Mouse (Mus musculus) forebrain, embryonic 11.5 days (tissue): Measurements from ENCODE around the gene Gm29666. TPM values are rescaled to one million over a fixed set of nuclear protein-coding genes. Genes with fewer than 3 reads are reported as not detected.
A peak's percentile ranks its signal among the peaks of the same experiment; 100 is the strongest.
"Not testable (repeated sequence)": the region's sequence is repeated elsewhere in the genome, so short reads cannot be mapped to it uniquely, and the experiment has no call there.

Experiments
- ATAC-seq: fragments of 200-750 bp; cut with Nextera tagmentation; replicated peaks from 2 replicates; pipeline ENCODE4 v1.8.0; 2017; ENCODE audit warnings: moderate TSS enrichment; ENCODE audit not compliant: low FRiP score
- DNase-seq: peaks from one replicate; pipeline ENCODE4 v3.0.0-alpha.2; 2017; ENCODE audit warnings: low spot score
- H3K27ac ChIP-seq: fragments of 300-500 bp; sonication (generic); 2 replicates; pipeline ENCODE4 v1.5.1; 2014; ENCODE audit warnings: low read depth, low read length
- H3K27me3 ChIP-seq: fragments of 300-500 bp; sonication (generic); 2 replicates; pipeline ENCODE4 v1.6.1; 2014; ENCODE audit warnings: mild to moderate bottlenecking, low read length, mixed read lengths; ENCODE audit not compliant: control insufficient read depth, insufficient read depth
- H3K36me3 ChIP-seq: fragments of 300-500 bp; sonication (generic); 2 replicates; pipeline ENCODE4 v1.6.1; 2014; ENCODE audit warnings: mild to moderate bottlenecking, low read length, moderate library complexity, mixed read lengths; ENCODE audit not compliant: control insufficient read depth, insufficient read depth
- H3K4me1 ChIP-seq: fragments of 300-500 bp; sonication (generic); replicated peaks from 2 replicates; pipeline ENCODE4 v1.6.1; 2014; ENCODE audit warnings: low read length, mixed read lengths; ENCODE audit not compliant: control insufficient read depth, insufficient read depth
- H3K4me2 ChIP-seq: fragments of 300-500 bp; sonication (generic); 2 replicates; pipeline ENCODE4 v1.6.1; 2014; ENCODE audit warnings: low read depth, mild to moderate bottlenecking, low read length, moderate library complexity, mixed read lengths; ENCODE audit not compliant: severe bottlenecking
- H3K4me3 ChIP-seq: fragments of 300-500 bp; sonication (generic); 2 replicates; pipeline ENCODE4 v1.5.1; 2014; ENCODE audit warnings: low read depth, low read length
- H3K9ac ChIP-seq: fragments of 300-500 bp; sonication (generic); 2 replicates; pipeline ENCODE4 v1.6.1; 2014; ENCODE audit warnings: low read length
- H3K9me3 ChIP-seq: fragments of 300-500 bp; sonication (generic); 2 replicates; pipeline ENCODE4 v1.6.1; 2016; ENCODE audit warnings: low read length, mixed read lengths; ENCODE audit not compliant: control insufficient read depth
- WGBS: fragments of 180-500 bp; shearing (Covaris S2); extraction: QIAGEN DNeasy Blood & Tissue Kit; methylation state at CpG from one replicate; pipeline ENCODE4 v1.1.7; 2014; 5-methylcytosine and 5-hydroxymethylcytosine counted together
- polyA plus RNA-seq: library from polyadenylated mRNA; unstranded; fragments of >200 nt; fragmentation: Nextera tagmentation; extraction: Ambion mirVana; gene quantifications from 2 replicates; pipeline ENCODE4 v1.2.1, GENCODE M21; 2014

The Gm29666 gene
- polyA plus RNA-seq, 1 experiment from 2014 or later = 1.5 TPM

GRCm38 (mm10) chr15:84924781-84925315, 5.0 kb upstream of the Gm29666 start:
- Histone ChIP-seq H3K4me1 (peaks cover 4% of the 10 kb centered on the region; the same call in 1 of the 2 replicates), H3K9ac (no peak overlapping the region; the same call in 1 of the 2 replicates), H3K9me3 (no peaks in the 10 kb centered on the region), H3K27ac (no peak overlapping the region), H3K4me2 (peak overlapping the region; percentile 68), H3K4me3 (peak overlapping the region; percentile 98), H3K36me3 (peaks cover 8% of the 10 kb centered on the region), H3K27me3 (no peaks in the 10 kb centered on the region)
- 21% methylated on average over 9 of the region's 9 CpGs for WGBS
- no peak for ATAC-seq
- DNase-seq = no peak

GRCm38 (mm10) chr15:84923508-84924181, 3.8 kb upstream of the Gm29666 start:
- WGBS = under 1% methylated on average over 64 of the region's 68 CpGs
- H3K9me3 ChIP-seq = no peaks in the 10 kb centered on the region
- H3K27me3 ChIP-seq = no peaks in the 10 kb centered on the region
- peaks cover 4% of the 10 kb centered on the region; the same call in 1 of the 2 replicates for H3K4me1 ChIP-seq
- peak overlapping the region; percentile 94 for H3K27ac ChIP-seq
- H3K4me2 ChIP-seq = peak overlapping the region; percentile 68
- ATAC-seq (peak; percentile 73), DNase-seq (no peak)
- H3K9ac ChIP-seq = peak overlapping the region; percentile 93
- no peaks in the 10 kb centered on the region for H3K36me3 ChIP-seq
- H3K4me3 ChIP-seq = peak overlapping the region; percentile 98

- ATAC-seq = peak; percentile 92
- peaks cover 4% of the 10 kb centered on the region; the same call in 1 of the 2 replicates for H3K4me1 ChIP-seq
- DNase-seq = peak; percentile 100
- peak within 1 kb of the TSS; percentile 93 for H3K9ac ChIP-seq
- H3K27me3 ChIP-seq = no peaks in the 10 kb centered on the region
- under 1% methylated on average over 58 of the region's 60 CpGs for WGBS
- no peaks in the 10 kb centered on the region for H3K9me3 ChIP-seq
- H3K27ac ChIP-seq = peak within 1 kb of the TSS; percentile 94
- H3K4me2 ChIP-seq = peak within 1 kb of the TSS; percentile 79
- H3K36me3 ChIP-seq = no peaks in the 10 kb centered on the region
- H3K4me3 ChIP-seq = peak within 1 kb of the TSS; percentile 98
Observed at GRCm38 (mm10) chr15:84922884-84923507, 3.2 kb upstream of the Gm29666 start, which contains the start of gene Nup50. Gene Nup50 (plus strand): TSS chr15:84923411.

- ATAC-seq = no peak
- H3K36me3 ChIP-seq = no peaks in the 10 kb centered on the region
- no peaks in the 10 kb centered on the region for H3K4me1 ChIP-seq
- no peak overlapping the region for H3K4me2 ChIP-seq
- no peak overlapping the region for H3K27ac ChIP-seq
- no peaks in the 10 kb centered on the region; the same call in 1 of the 2 replicates for H3K9me3 ChIP-seq
- no peak for DNase-seq
- no peak overlapping the region for H3K4me3 ChIP-seq
- H3K27me3 ChIP-seq = no peaks in the 10 kb centered on the region
- WGBS = 89% methylated on average over 3 of the region's 3 CpGs
- H3K9ac ChIP-seq = no peak overlapping the region
Observed at GRCm38 (mm10) chr15:84913201-84913600, 6.6 kb downstream of the Gm29666 start.

GRCm38 (mm10) chr15:84903843-84904385, 15.9 kb downstream of the Gm29666 start:
- no peaks in the 10 kb centered on the region for H3K36me3 ChIP-seq
- no peak overlapping the region for H3K27ac ChIP-seq
- H3K4me2 ChIP-seq = no peak overlapping the region
- H3K9ac ChIP-seq = no peak overlapping the region
- 70% methylated on average over 7 of the region's 7 CpGs for WGBS
- no peaks in the 10 kb centered on the region for H3K4me1 ChIP-seq
- H3K9me3 ChIP-seq = no peaks in the 10 kb centered on the region
- no peaks in the 10 kb centered on the region for H3K27me3 ChIP-seq
- H3K4me3 ChIP-seq = no peak overlapping the region
- DNase-seq = no peak
- no peak for ATAC-seq

GRCm38 (mm10) chr15:84898077-84898476, 21.8 kb downstream of the Gm29666 start:
- no peaks in the 10 kb centered on the region for H3K36me3 ChIP-seq
- H3K9ac ChIP-seq = no peak overlapping the region
- H3K4me1 ChIP-seq = no peaks in the 10 kb centered on the region
- WGBS = 56% methylated on average over 7 of the region's 7 CpGs
- no peak overlapping the region for H3K4me3 ChIP-seq
- DNase-seq (no peak), ATAC-seq (no peak)
- no peaks in the 10 kb centered on the region for H3K9me3 ChIP-seq
- H3K27ac ChIP-seq = no peak overlapping the region
- no peak overlapping the region for H3K4me2 ChIP-seq
- no peaks in the 10 kb centered on the region for H3K27me3 ChIP-seq

- Histone ChIP-seq H3K27ac (no peak overlapping the region), H3K9me3 (no peaks in the 10 kb centered on the region), H3K4me3 (no peak overlapping the region), H3K9ac (no peak overlapping the region), H3K4me1 (no peaks in the 10 kb centered on the region), H3K27me3 (no peaks in the 10 kb centered on the region), H3K4me2 (no peak overlapping the region), H3K36me3 (no peaks in the 10 kb centered on the region)
- ATAC-seq (no peak), DNase-seq (no peak)
- WGBS = 88% methylated on average over 1 of the region's 1 CpGs
Observed at GRCm38 (mm10) chr15:84896664-84897063, 23.2 kb downstream of the Gm29666 start.

GRCm38 (mm10) chr15:84896216-84896615, 23.6 kb downstream of the Gm29666 start:
- not testable (repeated sequence) for DNase-seq, H3K4me1 ChIP-seq, H3K9ac ChIP-seq, H3K36me3 ChIP-seq, ATAC-seq, H3K4me2 ChIP-seq, H3K27me3 ChIP-seq, H3K9me3 ChIP-seq, H3K27ac ChIP-seq, H3K4me3 ChIP-seq
- WGBS = 76% methylated on average over 10 of the region's 10 CpGs
